Mouse (Mus musculus) T-helper 2 cell (primary cell): Measurements from ENCODE around the gene Ppp1r12c.

ENCODE experiments used
- in situ Hi-C: fragments of 300-600 bp; cut with MboI, MseI; formaldehyde crosslinking; loops from one replicate; pipeline ENCODE4 v1.15.1; 2025; ENCODE audit warnings: high pct_unique_total_duplicates

The Ppp1r12c gene

GRCm38 (mm10) chr7:4492284-4493224 lies 8.9 kb downstream of the Ppp1r12c start:
- in situ Hi-C loops, result no loop called here

GRCm38 (mm10) chr7:4491308-4491707 lies 10.2 kb downstream of the Ppp1r12c start:
- in situ Hi-C loops, result no loop called here

- in situ Hi-C loops, result no loop called here
These were observed 19.2 kb downstream of the Ppp1r12c start for GRCm38 (mm10) chr7:4482281-4482680.

GRCm38 (mm10) chr7:4479674-4480073 lies 21.8 kb downstream of the Ppp1r12c start:
- in situ Hi-C loops, result no loop called here

GRCm38 (mm10) chr7:4478796-4479291 lies 22.6 kb downstream of the Ppp1r12c start:
- in situ Hi-C loops, result no loop called here

GRCm38 (mm10) chr7:4478021-4478795 lies 23.3 kb downstream of the Ppp1r12c start:
- in situ Hi-C loops, result no loop called here

GRCm38 (mm10) chr7:4473940-4474339 lies 27.5 kb downstream of the Ppp1r12c start:
- in situ Hi-C loops, result no loop called here

- in situ Hi-C loops, result no loop called here
These were observed 30.3 kb downstream of the Ppp1r12c start for GRCm38 (mm10) chr7:4471179-4471555.

GRCm38 (mm10) chr7:4470275-4471178 lies 31.0 kb downstream of the Ppp1r12c start:
- in situ Hi-C loops, result no loop called here

GRCm38 (mm10) chr7:4467801-4468200 lies 33.7 kb downstream of the Ppp1r12c start:
- in situ Hi-C loops, result no loop called here

GRCm38 (mm10) chr7:4464194-4464824 lies 37.2 kb downstream of the Ppp1r12c start:
- in situ Hi-C loops, result no loop called here

GRCm38 (mm10) chr7:4460576-4461434 lies 40.7 kb downstream of the Ppp1r12c start, which contains the start of gene Eps8l1:
Gene Eps8l1, plus strand, starts transcription at chr7:4460674.
- in situ Hi-C loops, result no loop called here

GRCm38 (mm10) chr7:4452644-4453043 lies 48.8 kb downstream of the Ppp1r12c start:
- in situ Hi-C loops, result no loop called here

- in situ Hi-C loops, result loop anchor here (25.0 kb wide), 1 partner anchor 837 kb away; the partner anchor contains the start of genes Ndufa3 and Oscar
These were observed 52.3 kb downstream of the Ppp1r12c start for GRCm38 (mm10) chr7:4449211-4449610.

GRCm38 (mm10) chr7:4448439-4448838 lies 53.0 kb downstream of the Ppp1r12c start:
- in situ Hi-C loops, result loop anchor here (25.0 kb wide), 1 partner anchor 836 kb away; the partner anchor contains the start of genes Ndufa3 and Oscar

- in situ Hi-C loops, result loop anchor here (25.0 kb wide), 1 partner anchor 835 kb away; the partner anchor contains the start of genes Ndufa3 and Oscar
These were observed 54.3 kb downstream of the Ppp1r12c start for GRCm38 (mm10) chr7:4447138-4447537.

GRCm38 (mm10) chr7:4445216-4445791 lies 56.2 kb downstream of the Ppp1r12c start, which contains the start of gene Rdh13:
Gene Rdh13, minus strand, starts transcription at chr7:4445649.
- in situ Hi-C loops, result loop anchor here (25.0 kb wide), 1 partner anchor 833 kb away; the partner anchor contains the start of genes Ndufa3 and Oscar

GRCm38 (mm10) chr7:4440549-4440948 lies 60.9 kb downstream of the Ppp1r12c start:
- in situ Hi-C loops, result loop anchor here (25.0 kb wide), 1 partner anchor 828 kb away; the partner anchor contains the start of genes Ndufa3 and Oscar

- in situ Hi-C loops, result loop anchor here (5.0 to 25.0 kb wide), 2 partner anchors 310 to 825 kb away; partner anchors contain the start of genes Ndufa3 and Oscar
These were observed 63.8 kb downstream of the Ppp1r12c start for GRCm38 (mm10) chr7:4437721-4438120.
